Mouse (Mus musculus) thymus, postnatal 25 days (tissue): ENCODE data around the gene Gm21987.
"Not testable (repeated sequence)": the region's sequence is repeated elsewhere in the genome, so short reads cannot be mapped to it uniquely, and the experiment has no call there.

ENCODE experiments used
- DNase-seq: peaks from one replicate; pipeline ENCODE4 v3.0.0; 2022

The Gm21987 gene

GRCm38 (mm10) chr16:38346529-38347325 lies at the start of gene Gm21987, which contains the start of gene Cox17:
TSS of gene Gm21987 (plus strand) at chr16:38347040.
TSS of gene Cox17 (plus strand) at chr16:38346991.
- peak; percentile 91 for DNase-seq

GRCm38 (mm10) chr16:38298410-38298809 lies 48.4 kb upstream of the Gm21987 start:
- DNase-seq, result no peak

GRCm38 (mm10) chr16:38302367-38302766 lies 44.5 kb upstream of the Gm21987 start:
- DNase-seq, result no peak

GRCm38 (mm10) chr16:38304460-38305194 lies 42.2 kb upstream of the Gm21987 start:
- no peak for DNase-seq

- DNase-seq, result peak; percentile 30
These were observed 40.1 kb upstream of the Gm21987 start for GRCm38 (mm10) chr16:38306571-38307220.

- no peak for DNase-seq
These were observed 39.6 kb upstream of the Gm21987 start for GRCm38 (mm10) chr16:38307221-38307605.

- no peak for DNase-seq
These were observed 39.2 kb upstream of the Gm21987 start for GRCm38 (mm10) chr16:38307651-38308050.

- DNase-seq, result no peak
These were observed 38.6 kb upstream of the Gm21987 start for GRCm38 (mm10) chr16:38308195-38308594.

- DNase-seq, result no peak
These were observed 28.3 kb upstream of the Gm21987 start for GRCm38 (mm10) chr16:38318492-38318891.

- DNase-seq, result no peak
These were observed 27.8 kb upstream of the Gm21987 start for GRCm38 (mm10) chr16:38319087-38319486.

- peak; percentile 61 for DNase-seq
These were observed 25.3 kb upstream of the Gm21987 start for GRCm38 (mm10) chr16:38321452-38321935.

GRCm38 (mm10) chr16:38324311-38324710 lies 22.5 kb upstream of the Gm21987 start:
- no peak for DNase-seq

GRCm38 (mm10) chr16:38326778-38327397 lies 20.0 kb upstream of the Gm21987 start:
- DNase-seq, result no peak

- no peak for DNase-seq
These were observed 17.5 kb upstream of the Gm21987 start for GRCm38 (mm10) chr16:38329340-38329739.

GRCm38 (mm10) chr16:38334431-38334830 lies 12.4 kb upstream of the Gm21987 start:
- no peak for DNase-seq

- not testable (repeated sequence) for DNase-seq
These were observed 8.8 kb upstream of the Gm21987 start for GRCm38 (mm10) chr16:38338077-38338476.

- peak; percentile 50 for DNase-seq
These were observed 5.2 kb upstream of the Gm21987 start, which contains the start of gene Maats1 for GRCm38 (mm10) chr16:38341396-38342324. TSS of gene Maats1 (minus strand) at chr16:38342143.

- DNase-seq, result no peak
These were observed 1.7 kb upstream of the Gm21987 start for GRCm38 (mm10) chr16:38344941-38345725.

- no peak for DNase-seq
These were observed 748 bp downstream of the Gm21987 start for GRCm38 (mm10) chr16:38347588-38347987.

- no peak for DNase-seq
These were observed 1.4 kb downstream of the Gm21987 start for GRCm38 (mm10) chr16:38348217-38348761.
